Mouse (Mus musculus): Measurements from ENCODE around the gene Ttc17. TPM values are rescaled to one million over a fixed set of nuclear protein-coding genes. Genes with fewer than 3 reads are reported as not detected.

Gene Ttc17
- total RNA-seq, 2 experiments from 2014 or later, result 23.5 to 24.9 TPM

GRCm38 (mm10) chr2:94327836-94328235, 78.7 kb downstream of the Ttc17 start:
- no peak for DNase-seq
- H3K27ac ChIP-seq, result no peak overlapping the region
- TF ChIP-seq CTCF (IDR thresholded peaks at IDR 0.05), result no peak
- intact Hi-C loops (cut with DNase I), result no loop called here
- H3K4me3 ChIP-seq, result no peak overlapping the region

DNA sequence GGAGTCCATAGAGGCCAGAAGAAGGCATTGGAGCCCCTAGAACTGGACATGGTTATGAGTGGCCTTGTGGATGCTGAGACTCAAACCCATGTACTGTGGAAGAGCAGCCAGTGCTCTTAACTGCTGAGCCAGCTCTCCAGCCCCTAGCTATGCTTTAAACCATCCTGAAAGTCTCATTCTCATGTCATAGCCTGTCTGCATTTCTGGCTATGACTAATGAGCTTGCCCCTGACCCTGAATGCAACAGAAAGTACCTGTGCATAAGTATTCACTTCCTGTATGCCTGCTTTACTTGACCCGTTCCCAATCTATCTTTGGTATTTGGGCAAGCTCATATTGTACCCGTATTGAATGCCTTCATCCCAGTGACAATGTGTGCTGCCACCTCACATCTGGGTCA, 86.7 kb downstream of the Ttc17 start:
- H3K27ac ChIP-seq, result no peak overlapping the region
- no peak overlapping the region for H3K4me3 ChIP-seq
- DNase-seq, result no peak
- intact Hi-C loops (cut with DNase I), result no loop called here
- TF ChIP-seq CTCF (IDR thresholded peaks at IDR 0.05), result no peak

DNA sequence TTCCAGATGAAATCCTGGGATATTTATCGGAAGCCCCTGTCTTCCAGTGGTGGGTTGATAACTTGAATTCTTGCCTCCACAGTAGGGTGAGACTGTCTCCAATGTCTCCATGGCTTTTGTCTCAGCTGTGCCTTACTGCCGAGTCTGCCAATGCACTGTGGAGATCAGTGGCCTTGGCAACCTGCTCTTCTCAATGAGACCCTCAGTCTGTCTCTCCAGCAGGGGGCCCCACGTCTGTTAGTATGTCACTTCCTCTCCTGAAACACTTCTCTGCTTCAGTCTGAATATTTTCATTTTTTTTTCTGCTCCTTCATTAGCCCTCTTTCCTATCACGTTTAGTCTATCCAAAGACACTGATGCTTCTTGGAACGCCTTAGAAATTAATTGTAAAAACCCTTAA, 90.0 kb downstream of the Ttc17 start:
- no peak for TF ChIP-seq CTCF (IDR thresholded peaks at IDR 0.05)
- intact Hi-C loops (cut with DNase I), result no loop called here
- no peak overlapping the region for H3K27ac ChIP-seq
- H3K4me3 ChIP-seq, result no peak overlapping the region
- no peak for DNase-seq

DNA sequence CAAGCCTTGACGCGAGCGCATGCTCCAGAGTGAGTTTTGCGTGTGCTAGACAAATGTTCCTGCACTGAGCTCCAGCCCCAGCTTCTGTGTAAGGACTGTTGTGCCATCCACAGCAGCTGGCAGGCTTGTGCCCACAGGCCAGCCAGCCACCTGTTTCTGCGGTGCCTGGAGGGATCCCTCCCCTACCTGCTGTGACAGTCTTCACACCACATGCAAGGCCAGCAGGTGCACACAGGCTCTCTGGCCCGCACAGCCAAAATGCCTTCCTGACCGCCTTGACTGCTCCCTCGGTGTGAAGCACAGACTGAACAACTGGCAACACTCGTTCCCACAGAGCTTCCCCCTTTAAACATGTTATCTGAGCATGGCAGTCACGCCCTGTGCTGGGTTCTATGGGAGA, 102.5 kb downstream of the Ttc17 start:
- TF ChIP-seq CTCF (IDR thresholded peaks at IDR 0.05), result no peak
- no peak for DNase-seq
- intact Hi-C loops (cut with DNase I), result no loop called here
- Histone ChIP-seq H3K4me3 (no peak overlapping the region), H3K27ac (no peak overlapping the region)

DNA sequence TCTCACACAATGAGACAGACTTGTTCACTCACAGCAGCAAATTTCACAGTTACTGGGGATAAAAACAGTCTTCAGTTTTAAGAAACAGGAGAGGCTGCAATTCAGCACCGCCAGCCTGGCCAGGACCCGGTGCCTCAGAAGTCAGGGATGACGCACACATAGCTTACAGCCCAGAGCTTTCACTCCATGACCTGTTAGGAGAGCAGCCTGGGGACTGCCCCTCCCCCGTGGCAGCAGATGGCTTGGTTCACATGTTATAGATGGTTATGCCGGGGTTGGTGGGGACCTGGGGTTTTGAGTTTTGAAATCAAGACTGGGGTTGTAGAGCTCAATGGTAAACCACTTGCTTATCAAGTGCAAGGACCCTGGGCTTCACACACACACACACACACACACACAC, 104.1 kb downstream of the Ttc17 start:
- intact Hi-C loops (cut with DNase I), result no loop called here
- DNase-seq, result no peak
- H3K27ac ChIP-seq, result no peak overlapping the region
- H3K4me3 ChIP-seq, result no peak overlapping the region
- TF ChIP-seq CTCF (IDR thresholded peaks at IDR 0.05), result no peak

- Histone ChIP-seq H3K27ac (no peak overlapping the region), H3K4me3 (no peak overlapping the region)
- TF ChIP-seq CTCF (IDR thresholded peaks at IDR 0.05), result no peak
- intact Hi-C loops (cut with DNase I), result no loop called here
- no peak for DNase-seq
These were observed 104.7 kb downstream of the Ttc17 start for GRCm38 (mm10) chr2:94301749-94302148.

- DNase-seq, result no peak
- TF ChIP-seq CTCF (IDR thresholded peaks at IDR 0.05), result no peak
- Histone ChIP-seq H3K27ac (no peak overlapping the region), H3K4me3 (no peak overlapping the region)
- intact Hi-C loops (cut with DNase I), result no loop called here
These were observed 109.0 kb downstream of the Ttc17 start for GRCm38 (mm10) chr2:94297467-94297866.

DNA sequence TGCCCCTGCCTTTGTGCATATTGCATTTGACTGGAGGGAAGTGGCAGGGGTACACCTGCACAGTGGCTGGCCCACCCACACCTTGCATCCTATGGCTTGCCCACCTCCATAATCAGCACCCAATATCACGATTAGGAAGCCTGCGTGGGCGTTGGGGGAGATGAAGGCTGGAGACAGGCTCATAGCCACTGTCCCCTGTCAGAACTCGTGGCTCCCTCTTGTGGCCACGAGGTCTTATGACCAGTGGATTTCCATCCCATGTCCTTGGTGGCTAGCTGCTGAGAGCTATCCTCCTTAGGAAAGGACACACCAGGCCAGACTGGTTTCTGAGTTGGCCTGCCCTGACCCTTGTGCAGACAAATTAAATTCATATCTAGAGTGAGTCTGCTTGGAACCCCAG, 116.0 kb downstream of the Ttc17 start:
- Histone ChIP-seq H3K4me3 (no peak overlapping the region), H3K27ac (no peak overlapping the region)
- peak; percentile 87 for TF ChIP-seq CTCF (IDR thresholded peaks at IDR 0.05)
- peak; percentile 74 for DNase-seq
- intact Hi-C loops (cut with DNase I), result loop anchor here (1.0 to 2.0 kb wide), 3 partner anchors 36 to 254 kb away; no protein-coding TSS in a partner anchor

DNA sequence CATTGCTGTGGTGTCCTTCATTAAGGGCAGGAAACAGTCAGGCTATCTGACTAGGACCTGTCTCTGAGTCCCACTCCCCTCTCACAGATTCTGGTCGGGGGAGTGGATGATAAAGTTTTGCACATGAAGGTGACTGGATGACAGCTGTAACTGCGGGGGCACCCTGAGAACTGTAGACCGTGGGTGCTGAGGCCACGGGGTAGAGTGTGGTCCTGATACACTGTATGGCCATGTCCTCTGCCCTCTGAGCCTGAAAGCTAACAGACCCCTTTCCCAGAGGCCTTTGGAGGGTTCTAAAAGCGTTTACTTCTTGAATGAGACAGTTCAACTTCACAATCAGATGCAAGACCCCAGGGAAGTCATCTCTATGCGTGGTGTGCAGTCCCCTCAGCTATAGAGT, 116.8 kb downstream of the Ttc17 start:
- TF ChIP-seq CTCF (IDR thresholded peaks at IDR 0.05), result no peak
- DNase-seq, result no peak
- intact Hi-C loops (cut with DNase I), result loop anchor here (1.0 to 2.0 kb wide), 3 partner anchors 35 to 253 kb away; no protein-coding TSS in a partner anchor
- H3K27ac ChIP-seq, result no peak overlapping the region
- no peak overlapping the region for H3K4me3 ChIP-seq

DNA sequence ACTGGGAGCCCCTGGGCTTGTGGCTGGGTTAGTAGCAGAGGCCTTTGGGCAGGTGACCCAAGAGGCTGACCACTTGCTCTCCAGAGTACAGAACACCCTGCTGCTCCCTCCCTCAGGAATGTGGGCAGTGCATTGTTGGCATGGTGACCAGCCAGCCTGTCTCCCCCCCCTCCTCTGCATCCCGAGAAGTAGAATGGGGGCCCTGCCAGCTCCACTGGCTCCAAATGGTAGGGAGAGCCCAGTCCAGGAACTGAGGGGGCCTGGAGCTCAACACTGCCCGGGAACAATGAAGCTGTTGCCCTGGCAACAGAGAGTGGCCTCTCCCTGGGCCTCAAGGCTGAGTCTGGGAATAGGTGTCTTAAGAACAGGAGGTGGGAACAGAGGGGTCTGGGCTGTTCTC, 117.3 kb downstream of the Ttc17 start:
- no peak for TF ChIP-seq CTCF (IDR thresholded peaks at IDR 0.05)
- intact Hi-C loops (cut with DNase I), result no loop called here
- H3K4me3 ChIP-seq, result no peak overlapping the region
- no peak for DNase-seq
- H3K27ac ChIP-seq, result no peak overlapping the region

DNA sequence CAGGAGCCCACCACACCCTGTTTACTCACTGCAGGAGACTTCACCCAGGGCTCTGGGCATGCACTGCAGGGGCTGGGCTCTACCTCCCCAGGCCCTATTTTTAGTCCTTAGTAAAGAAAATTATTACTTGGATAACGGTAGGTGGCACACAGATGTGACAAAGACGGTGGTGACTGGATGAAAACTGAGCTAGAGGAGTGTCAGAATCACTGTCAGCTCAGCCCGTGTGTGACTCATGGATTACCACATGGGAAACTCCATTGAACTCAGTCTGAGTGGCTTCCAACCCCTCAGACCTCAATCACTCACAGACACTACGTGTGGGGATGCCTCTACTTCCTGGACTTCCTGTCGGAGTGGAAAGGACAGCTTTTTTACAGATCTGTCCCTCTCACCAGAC, 118.4 kb downstream of the Ttc17 start:
- intact Hi-C loops (cut with DNase I), result no loop called here
- H3K27ac ChIP-seq, result no peak overlapping the region
- DNase-seq, result no peak
- no peak overlapping the region for H3K4me3 ChIP-seq
- no peak for TF ChIP-seq CTCF (IDR thresholded peaks at IDR 0.05)

- Histone ChIP-seq H3K27ac (no peak overlapping the region), H3K4me3 (no peak overlapping the region)
- no peak for TF ChIP-seq CTCF (IDR thresholded peaks at IDR 0.05)
- DNase-seq, result no peak
- intact Hi-C loops (cut with DNase I), result no loop called here
These were observed 119.1 kb downstream of the Ttc17 start for GRCm38 (mm10) chr2:94287435-94287834.

- intact Hi-C loops (cut with DNase I), result no loop called here
- Histone ChIP-seq H3K27ac (no peak overlapping the region), H3K4me3 (no peak overlapping the region)
- no peak for TF ChIP-seq CTCF (IDR thresholded peaks at IDR 0.05)
- DNase-seq, result no peak
These were observed 123.0 kb downstream of the Ttc17 start for GRCm38 (mm10) chr2:94283526-94283925.

GRCm38 (mm10) chr2:94279596-94279995, 126.9 kb downstream of the Ttc17 start:
- TF ChIP-seq CTCF (IDR thresholded peaks at IDR 0.05), result no peak
- DNase-seq, result no peak
- Histone ChIP-seq H3K27ac (no peak overlapping the region), H3K4me3 (no peak overlapping the region)
- intact Hi-C loops (cut with DNase I), result no loop called here

DNA sequence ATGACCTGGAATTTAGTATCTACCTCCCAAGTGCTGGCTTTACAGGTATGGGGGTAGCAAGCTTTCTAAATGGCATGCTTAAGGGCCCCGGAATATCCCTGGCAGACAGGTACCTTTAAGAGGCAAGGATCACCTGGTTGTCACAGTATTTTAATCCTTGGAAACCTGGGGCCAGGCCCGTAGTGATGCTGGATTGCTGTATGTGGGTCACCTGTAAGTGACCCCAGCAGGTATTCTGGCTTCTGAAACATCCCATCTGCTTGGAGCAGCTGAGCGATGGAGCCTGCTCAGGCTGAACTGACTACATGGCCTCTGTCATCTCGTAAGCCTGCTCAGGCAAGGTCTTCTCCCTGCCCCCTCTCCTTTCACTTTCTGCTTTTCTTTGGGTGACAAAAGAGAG, 130.4 kb downstream of the Ttc17 start:
- intact Hi-C loops (cut with DNase I), result no loop called here
- H3K4me3 ChIP-seq, result no peak overlapping the region
- no peak overlapping the region for H3K27ac ChIP-seq
- TF ChIP-seq CTCF (IDR thresholded peaks at IDR 0.05), result no peak
- no peak for DNase-seq
